Mouse (Mus musculus): Measurements from ENCODE around the gene Gm14137.

Gene Gm14137

DNA sequence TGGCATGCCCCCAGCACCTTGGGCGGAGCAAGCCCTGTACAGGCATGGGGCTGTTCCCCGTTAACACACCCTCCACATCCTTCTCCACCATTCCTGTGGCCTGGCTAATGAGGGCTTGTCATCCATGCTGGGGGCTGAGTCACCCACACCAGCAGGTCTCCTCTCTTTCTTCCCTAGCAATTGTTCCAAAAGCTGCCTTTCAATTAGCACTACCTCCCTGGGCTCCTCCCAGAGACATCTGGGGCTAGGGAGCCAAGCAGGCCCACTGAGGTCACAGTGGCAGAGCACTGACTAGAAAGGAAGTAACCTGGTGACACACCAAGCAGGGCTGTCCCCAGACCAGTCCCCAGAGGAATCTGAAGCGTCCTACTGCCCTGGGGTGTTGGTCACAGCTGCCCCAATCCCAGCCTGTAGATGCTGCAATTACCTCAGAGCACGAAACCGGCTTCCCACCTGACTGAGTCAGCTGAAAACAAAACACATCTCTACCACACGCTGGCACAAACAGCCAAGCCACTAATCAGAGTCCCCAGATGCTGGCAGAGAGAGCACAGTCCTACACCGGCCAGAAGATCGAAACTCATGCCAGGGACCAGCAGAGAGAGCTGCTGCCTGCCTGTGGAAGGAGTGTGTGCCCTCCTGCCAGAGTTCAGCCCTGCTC is at the start of gene Gm14137:
Gene Gm14137, plus strand, starts transcription at position 519 of the 661 bp plus-strand sequence.
- no peak for DNase-seq

DNA sequence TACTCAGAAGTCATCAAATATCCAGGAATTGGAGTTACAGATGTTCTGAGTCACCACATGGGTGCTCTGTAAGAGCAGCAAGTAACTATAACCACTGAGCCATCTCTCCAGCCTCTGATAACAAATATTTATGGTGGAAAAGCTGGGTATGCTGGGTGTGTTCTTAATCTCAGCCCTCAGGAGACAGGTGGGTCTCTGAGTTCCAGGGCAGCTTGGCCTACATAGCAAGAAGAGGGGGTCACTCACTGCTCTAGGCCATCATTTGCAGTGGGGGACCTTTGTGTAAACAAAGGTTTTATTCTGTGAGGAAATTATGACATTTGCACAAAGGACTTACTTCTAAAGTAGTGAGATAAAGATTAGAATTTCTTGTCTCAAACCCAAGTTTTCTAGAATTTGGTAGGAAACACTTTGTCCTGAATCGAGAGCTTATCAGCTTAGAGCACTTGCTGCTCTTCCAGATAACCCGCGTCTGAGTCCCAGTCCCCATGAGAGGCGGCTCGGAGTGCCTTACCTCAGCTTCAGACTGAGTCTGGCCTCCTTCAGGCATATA is 37.9 kb upstream of the Gm14137 start:
- DNase-seq, result no peak

DNA sequence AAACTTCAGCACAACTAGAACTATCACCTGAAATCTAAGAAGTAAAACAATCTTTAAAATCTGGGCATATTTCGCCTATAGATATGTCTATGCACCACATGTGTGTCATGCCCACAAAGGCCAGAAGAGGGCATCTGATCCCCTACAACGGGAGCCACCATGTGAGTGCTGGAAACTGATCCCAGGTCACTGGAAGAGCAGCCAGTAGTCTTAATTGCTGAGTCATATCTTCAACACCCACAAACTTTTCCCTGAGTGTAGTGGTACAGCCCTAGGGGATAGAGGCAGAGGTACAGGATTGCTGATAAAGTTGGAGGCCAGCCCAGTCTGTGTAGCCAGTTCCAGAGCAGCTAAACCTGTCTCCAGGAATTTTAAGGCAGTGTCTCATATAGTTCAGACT is 29.1 kb upstream of the Gm14137 start:
- peak; percentile 20 for DNase-seq

DNA sequence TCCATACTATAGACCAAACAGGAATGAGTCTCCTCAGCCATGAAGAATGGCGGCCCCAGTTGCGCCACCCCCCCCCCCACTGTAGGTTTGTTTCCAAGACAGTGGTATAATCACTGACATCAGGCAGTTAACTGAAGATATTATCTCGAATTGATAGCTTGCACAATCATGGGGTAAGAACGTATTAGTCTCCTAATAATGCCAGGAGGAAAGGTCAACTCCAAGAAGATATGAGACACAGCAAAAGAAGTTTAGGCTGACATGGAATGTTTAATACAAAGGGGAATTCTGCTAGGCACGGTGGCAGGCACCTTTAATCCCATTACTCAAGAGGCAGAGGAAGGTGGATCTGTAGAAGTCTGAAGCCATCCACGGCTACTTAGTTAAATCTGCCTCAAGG is 27.9 kb upstream of the Gm14137 start:
- DNase-seq, result no peak

DNA sequence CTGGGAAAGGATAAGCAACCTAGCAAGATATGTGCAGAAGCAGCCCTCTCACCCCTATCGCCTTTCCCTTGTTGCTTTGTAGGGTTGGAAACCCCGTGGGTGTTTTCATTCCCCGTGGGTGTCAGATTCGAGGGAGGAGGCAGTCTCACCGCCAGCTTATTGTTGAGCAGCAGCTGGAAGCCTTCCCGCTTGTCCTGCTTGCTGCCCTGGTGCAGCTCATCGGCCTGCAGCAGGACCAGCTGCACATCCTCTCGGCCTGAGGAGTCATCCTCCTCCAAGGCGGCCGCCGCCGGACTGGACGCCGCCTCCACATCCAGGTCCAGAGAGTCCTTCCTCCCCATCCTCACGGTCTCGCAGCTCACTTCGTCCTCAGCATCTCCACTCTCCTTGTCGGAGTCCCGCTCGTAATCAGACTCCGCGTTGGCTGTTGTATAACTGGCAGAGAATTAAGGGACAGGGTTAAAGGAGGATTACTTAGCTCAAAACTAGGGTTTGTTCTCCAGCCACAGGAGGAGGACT is 27.1 kb upstream of the Gm14137 start:
- no peak for DNase-seq

DNA sequence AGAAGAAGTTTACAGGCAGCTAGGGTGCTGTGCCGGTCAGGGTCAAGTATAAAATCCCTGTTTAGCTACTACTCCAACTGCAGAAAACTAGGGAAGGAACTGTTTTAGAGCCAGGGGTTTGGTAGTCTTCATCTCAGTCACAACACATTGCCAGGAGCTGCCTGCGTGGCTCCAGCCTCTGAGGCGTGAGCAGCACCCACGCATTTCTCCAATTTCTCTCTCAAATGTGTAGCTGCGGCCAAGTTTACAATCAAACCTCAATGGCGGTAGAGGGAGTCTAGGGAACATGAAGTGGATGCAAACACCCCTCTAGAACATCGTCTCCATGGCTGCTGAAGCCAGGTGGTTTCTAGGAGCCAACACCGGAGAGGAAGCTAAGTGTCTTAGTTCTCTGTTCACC is 26.5 kb upstream of the Gm14137 start:
- no peak for DNase-seq

DNA sequence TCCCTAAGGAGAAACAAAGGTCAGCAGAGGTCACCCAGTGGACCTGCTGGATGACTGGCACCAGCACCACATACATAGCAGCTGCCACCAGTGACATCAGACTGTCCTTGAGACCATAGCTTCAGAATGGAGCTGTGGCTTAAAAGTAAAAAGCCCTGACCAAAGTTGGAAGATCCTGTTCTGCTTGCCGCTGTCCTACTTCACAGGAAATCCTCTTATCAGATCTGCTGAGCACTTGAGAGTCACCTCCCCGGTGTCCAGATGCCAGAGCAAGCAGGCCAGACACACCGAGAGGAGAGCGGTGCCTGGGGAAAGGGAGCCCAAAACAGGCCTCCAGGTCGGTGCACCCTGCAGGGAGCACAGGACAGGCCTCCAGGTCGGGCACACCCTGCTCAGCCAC is 22.1 kb upstream of the Gm14137 start:
- DNase-seq, result no peak

DNA sequence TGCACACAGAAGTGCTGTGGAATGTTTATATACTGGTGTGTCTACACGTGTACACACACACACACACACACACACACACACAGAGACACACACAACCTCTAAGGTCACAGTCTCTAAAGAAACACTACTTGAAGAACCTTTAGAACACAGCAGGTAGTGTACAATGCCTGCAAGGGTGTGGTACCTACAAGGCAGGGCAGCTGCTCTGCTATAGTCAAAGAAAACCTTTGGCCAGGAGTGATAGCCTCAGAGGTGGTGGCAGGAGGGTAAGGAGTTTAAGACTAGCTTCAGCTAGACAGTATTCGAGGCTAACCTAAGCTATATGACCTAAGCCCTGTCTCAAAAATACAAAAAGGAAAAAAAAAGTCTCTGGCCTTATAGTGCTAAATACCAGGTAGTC is 19.6 kb upstream of the Gm14137 start:
- no peak for DNase-seq

DNA sequence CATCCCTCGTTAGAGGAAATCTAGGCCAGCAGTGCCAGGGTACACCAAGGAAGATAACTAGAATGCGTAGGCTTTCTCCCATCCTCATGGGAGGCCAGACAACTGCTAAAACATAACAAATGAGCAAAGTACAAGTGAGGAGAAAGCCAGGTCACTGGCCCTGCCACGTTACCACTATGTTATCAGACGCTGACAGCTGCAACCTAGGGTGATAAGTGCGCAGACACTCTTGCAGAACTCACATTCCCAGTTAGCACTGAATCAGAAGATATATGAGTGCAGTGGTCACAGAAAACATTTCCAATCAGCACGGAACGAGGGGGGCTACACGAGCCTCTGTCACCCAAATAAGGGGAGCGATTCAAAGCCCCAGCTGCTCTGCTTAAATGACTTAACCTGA is 18.9 kb upstream of the Gm14137 start:
- DNase-seq, result no peak

DNA sequence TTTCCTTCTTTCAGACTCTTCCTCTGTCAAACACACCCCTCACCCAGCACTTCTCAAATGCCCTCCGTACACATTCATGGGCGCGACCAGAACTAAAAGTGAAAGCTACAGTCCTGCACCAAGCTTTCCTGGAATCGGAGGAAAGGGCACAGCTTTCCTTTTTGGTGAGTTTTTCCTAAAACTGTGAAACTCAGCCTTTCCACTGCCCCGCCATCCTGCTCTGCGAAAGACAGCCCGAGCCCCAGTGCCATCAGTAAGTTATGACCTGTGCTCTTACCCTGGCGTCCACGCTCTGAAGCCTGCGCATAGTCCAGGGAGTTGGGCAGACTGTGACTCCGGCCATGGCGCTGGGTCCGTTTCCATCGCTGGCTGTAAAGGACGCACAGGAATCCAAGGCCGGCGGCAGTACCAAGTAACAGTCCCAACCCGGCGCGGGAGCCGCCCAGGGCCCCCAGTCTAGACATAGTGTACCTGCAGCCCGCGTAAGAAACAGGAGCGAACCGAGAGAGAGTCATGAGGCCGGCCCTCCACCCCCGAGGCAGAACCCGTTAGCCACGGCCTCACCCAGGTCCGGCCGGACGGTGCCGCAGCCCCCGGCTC is 18.1 kb upstream of the Gm14137 start:
- peak; percentile 19 for DNase-seq

DNA sequence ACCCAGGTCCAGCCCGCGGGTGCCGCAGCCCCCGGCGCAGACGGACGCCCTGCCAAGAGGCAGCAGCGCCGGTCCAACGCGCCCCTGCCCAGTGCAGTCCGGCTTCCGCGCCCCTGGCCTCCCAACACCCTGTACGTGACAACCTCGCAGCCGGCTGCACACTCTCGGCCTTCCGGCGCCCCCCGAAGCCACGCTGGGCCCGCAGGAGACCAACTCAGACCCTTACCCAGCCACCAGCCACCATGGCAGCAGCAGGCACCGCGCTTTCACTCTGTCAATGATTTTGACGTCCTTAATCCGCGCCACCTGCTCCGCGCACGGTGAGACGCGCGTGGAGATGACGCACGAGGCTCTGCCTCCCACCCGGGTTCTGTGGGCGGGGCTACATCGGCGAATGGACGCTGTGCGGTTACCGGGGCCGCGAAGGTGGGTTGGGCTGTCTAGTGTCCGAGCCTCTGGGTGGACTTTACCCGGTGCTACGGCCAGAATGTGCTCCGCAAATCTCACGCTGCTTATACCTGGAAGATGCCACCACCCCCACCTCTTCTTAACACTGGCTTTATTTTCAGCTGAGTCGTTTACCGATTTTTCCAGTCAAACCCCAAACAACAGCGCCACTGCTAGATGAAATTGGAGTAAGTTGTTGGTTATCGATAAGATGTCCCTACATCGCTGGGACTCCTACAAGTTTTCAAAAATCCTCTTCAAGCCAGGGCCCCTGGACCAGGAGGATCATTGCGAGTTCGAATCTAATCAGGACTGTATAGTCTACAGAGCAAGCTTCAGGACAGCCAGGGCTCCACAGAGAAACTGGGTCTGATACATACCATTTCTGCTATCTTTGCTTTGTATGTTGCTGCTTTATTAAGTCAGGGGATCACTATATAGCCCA is 17.4 kb upstream of the Gm14137 start, which contains the start of gene Rmdn3:
Gene Rmdn3, minus strand, starts transcription at position 354 of the 892 bp plus-strand sequence.
- DNase-seq, result peak; percentile 95

DNA sequence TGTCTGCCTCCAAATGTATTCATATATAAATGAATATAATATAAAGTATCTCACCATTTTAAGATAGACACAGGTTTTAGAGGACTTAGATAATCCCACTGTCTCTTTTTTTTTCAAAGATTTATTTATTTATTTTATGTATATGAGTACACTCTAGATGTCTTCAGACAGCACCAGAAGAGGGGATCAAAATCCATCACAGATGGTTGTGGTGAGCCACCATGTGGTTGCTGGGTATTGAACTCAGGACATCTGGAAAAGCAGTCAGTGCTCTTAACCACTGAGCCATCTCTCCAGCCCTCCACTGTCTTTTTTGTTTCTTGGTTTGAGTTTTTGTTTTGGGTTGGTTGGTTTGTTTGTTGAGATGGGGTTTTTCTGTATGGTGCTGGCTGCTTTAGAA is 16.5 kb upstream of the Gm14137 start:
- no peak for DNase-seq

DNA sequence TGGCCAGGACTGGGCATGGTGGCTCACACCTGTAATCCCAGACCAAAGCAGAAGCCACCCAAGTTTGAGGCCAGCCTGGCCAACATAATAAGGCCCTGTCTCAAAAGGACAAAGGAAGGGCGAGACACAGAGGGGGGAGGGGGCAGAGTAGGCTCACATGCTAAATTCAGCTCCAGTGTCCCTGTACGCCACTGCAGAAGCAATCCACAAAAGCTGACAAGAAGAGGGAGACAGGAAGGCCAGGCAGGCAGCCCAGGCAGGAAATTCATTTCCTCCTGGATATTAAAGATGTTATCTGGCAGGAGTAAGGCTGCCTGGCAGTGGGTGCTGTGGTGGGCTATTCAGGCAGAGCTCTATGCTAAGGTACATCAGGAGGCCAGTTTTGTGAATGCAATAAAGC is 13.1 kb upstream of the Gm14137 start:
- DNase-seq, result peak; percentile 57

DNA sequence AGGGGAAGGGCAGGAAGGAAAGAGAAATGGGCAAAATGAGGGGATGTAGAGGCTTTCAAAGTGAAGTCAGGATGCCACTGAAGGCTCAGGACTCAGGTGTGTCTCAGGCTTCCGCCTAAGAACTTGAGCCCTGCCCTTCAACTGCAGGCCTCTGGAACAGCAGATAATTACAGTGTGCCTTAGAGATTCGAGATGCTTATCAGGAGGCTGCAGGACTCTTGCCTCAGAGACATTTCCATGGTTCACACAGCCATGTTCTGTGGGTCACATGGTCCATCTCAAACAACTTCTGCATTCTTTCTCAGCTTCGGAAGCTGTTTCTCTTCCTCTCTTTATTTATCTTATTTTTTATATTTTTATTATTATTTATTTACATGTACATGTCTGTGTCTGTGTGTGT is 11.2 kb upstream of the Gm14137 start:
- no peak for DNase-seq

DNA sequence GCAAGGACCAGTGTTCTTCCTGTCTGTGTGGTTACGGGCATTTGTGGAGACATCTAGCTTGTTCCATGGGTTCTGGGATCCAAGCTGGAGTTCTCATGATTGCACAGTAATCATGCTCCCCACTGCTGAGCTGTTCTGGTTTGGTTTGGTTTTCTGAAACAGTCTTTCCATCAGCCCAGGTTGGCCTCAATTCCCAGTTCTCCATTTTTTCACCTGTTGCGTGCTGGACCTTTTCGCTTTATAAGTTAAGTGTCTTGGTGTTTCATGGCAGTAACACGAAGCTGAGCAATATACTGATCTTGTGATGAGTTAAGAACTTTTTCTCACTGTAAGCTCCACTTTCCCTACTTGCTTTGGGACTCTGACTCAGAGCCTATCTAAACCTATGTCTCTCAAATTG is 10.3 kb upstream of the Gm14137 start:
- DNase-seq, result no peak

DNA sequence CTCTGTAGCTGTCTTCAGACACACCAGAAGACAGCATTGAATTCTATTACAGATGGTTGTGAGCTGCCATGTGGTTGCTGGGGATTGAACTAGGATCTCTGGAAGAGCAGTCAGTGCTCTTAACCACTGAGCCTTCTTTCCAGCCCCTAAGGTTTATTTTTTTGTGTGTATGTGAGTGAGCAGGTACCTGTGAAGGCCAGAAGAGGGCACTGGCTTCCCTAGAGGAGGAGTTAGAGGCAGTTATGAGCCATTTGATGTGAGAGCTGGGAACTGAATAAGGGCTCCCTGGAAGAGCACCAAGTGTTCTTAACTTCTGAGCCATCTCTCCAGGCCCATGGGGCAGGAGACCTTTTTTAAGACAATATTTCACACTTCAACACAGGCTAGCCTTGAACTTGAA is 8.9 kb upstream of the Gm14137 start:
- DNase-seq, result no peak

DNA sequence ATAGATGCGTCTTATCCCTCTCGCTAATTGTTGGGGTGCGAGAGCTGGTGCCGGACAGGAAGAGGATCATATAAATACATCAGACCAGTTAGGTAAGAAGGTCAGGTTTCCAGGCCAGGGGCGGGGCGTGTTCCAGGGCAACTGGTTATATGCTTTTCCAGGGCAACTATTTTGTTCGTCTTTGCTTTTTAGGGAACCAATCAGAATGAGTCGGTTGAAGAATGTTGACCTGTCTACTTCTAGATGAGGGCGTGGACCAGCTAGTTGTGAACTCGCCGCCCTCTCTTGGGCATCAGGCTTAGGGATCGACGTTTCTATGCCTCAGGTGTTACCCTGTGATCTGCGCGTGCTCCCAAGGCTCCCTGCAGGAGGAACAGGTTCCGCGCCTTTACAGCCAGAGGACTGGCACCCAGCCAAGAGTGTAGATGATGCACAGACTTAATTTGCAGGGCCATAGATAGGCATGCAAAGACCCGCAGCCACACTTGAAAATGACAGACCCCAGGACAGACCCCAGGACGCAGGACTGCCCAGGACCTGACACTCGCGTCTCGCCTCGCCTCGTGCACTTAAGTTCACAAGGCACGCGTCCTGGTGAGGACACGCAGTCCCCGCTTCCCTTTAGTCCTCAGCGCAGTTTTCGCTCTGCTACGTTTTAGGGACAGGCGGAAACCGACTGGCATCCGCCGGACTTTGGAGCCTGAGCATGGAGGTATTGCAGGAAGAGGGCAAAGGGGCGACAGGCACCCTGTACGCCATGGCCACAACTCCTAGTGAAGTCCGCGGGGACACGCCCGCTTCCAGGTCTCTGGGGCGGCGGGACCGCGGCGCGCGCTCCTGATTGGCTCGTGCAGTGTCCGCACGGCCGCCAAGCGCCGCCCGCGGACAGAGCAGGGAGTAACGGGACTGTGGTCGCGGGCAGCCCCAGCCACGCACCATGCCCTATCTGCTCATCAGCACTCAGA is 7.1 kb upstream of the Gm14137 start, which contains the start of gene Gchfr:
Gene Gchfr, plus strand, starts transcription at position 873 of the 965 bp plus-strand sequence.
- peak; percentile 72 for DNase-seq

DNA sequence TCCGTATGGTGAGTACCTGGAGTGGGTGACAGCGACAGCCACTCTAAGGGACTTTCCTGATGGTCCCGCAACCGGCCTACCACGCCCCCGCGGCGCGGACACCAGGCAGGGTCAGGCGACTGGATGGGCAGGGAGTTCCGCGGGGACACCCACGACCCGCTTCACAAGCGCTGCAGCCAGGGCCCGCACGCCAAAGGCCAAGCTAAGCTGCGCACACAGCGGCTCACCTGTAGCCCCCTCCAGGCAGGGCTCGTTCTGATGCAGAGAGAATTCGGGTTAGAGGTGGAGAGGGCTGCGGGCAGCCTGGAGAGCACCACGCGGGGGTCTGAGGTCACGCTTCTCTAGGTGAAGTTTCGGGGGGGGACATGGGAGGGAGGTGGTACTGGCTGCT is 6.4 kb upstream of the Gm14137 start:
- DNase-seq, result no peak

DNA sequence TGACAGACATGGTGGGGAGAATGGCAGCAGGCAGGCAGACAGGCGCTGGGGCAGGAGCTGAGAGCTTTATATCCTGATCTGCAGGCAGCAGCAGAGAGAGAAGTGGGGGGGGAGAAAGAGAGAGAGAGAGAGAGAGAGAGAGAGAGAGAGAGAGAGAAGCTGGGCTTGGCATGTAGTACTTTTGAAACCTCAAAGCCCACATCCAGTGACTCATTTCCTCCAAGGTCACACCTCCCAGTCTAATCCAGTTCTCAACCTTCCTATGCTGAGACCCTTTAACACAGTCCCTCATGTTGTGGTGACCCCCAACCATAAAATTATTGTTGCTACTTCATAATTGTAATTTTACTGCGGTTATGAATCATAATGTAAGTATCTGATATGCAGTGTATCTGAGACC is 4.0 kb upstream of the Gm14137 start:
- DNase-seq, result no peak

DNA sequence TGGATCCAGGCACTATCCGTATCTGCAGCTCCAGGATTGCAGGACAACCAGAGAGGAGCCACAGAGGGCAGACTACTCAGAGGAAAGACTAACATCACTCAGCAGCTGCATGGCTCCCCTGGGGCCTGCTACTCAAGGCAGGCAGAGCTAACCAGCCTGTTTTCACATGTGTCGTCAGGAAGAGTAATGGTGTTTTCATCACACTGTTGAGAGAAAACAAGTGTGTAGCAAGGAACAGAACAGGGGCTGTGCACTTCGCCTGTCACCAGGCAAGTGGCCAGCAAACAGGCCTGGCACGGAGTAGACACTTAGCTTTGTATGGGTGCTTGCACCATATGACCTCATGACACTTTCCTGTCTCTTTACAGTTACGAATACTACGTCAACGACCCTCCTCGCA is 2.7 kb upstream of the Gm14137 start:
- DNase-seq, result no peak

DNA sequence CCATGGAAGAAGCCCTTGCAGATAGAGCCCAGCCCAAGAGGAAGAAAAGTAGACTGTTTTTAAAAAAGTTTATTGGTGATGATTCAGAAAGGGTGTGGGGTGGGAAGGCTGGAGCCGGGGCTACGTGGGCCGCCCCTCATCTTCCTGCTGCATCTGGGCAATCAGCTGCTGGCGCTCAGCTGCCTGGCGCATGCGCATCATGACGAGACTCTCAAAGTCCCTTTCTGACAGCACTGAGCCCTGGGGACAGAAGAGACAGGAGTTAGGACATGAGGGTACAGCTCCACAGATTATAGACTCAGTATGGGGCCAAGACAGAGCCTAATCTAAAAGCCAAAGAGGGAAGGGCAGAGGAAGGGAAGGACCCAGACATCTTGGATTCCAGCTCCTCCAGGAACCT is 1.9 kb upstream of the Gm14137 start:
- DNase-seq, result no peak
